Mouse (Mus musculus) intestine, postnatal 0 days (tissue): ENCODE results near the gene Nudt2. TPM values are rescaled to one million over a fixed set of nuclear protein-coding genes. Genes with fewer than 3 reads are reported as not detected.

Experiments
- ATAC-seq: fragments of 200-750 bp; cut with Nextera tagmentation; 2 replicates; pipeline ENCODE4 v1.8.0; 2017; ENCODE audit warnings: mild to moderate bottlenecking, moderate TSS enrichment, moderate library complexity
- H3K27ac ChIP-seq: fragments of 300-500 bp; sonication (generic); 2 replicates; pipeline ENCODE4 v1.5.1; 2014; ENCODE audit warnings: mild to moderate bottlenecking, low read depth, low read length, moderate library complexity
- H3K27me3 ChIP-seq: fragments of 300-500 bp; sonication (generic); replicated peaks from 2 replicates; pipeline ENCODE4 v1.6.1; 2014; ENCODE audit warnings: low read length, mixed read lengths; ENCODE audit not compliant: control insufficient read depth, insufficient read depth
- H3K36me3 ChIP-seq: fragments of 300-500 bp; sonication (generic); 2 replicates; pipeline ENCODE4 v1.6.1; 2014; ENCODE audit warnings: mild to moderate bottlenecking, moderate library complexity; ENCODE audit not compliant: control insufficient read depth, insufficient read depth
- H3K4me1 ChIP-seq: fragments of 300-500 bp; sonication (generic); replicated peaks from 2 replicates; pipeline ENCODE4 v1.6.1; 2014; ENCODE audit warnings: antibody characterized with exemption, low read length, mixed read lengths; ENCODE audit not compliant: control insufficient read depth, insufficient read depth
- H3K4me2 ChIP-seq: fragments of 300-500 bp; sonication (generic); replicated peaks from 2 replicates; pipeline ENCODE4 v1.6.1; 2014; ENCODE audit warnings: low read depth, mild to moderate bottlenecking, moderate library complexity
- H3K4me3 ChIP-seq: fragments of 300-500 bp; sonication (generic); 2 replicates; pipeline ENCODE4 v1.5.1; 2014; ENCODE audit warnings: low read depth, low read length
- H3K9ac ChIP-seq: fragments of 300-500 bp; sonication (generic); 2 replicates; pipeline ENCODE4 v1.6.1; 2014; ENCODE audit warnings: mild to moderate bottlenecking, low read depth, low read length
- H3K9me3 ChIP-seq: fragments of 300-500 bp; sonication (generic); 2 replicates; pipeline ENCODE4 v1.6.1; 2016; ENCODE audit warnings: mixed run types; ENCODE audit not compliant: control insufficient read depth
- CTCF ChIP-seq: sonication (generic); IDR thresholded peaks from 2 replicates; pipeline ENCODE4 v1.5.1; 2016; ENCODE audit warnings: low read depth, mild to moderate bottlenecking, control low read depth, antibody characterized with exemption, moderate library complexity
- WGBS: fragments of 180-500 bp; shearing (Covaris S2); extraction: QIAGEN DNeasy Blood & Tissue Kit; methylation state at CpG from one replicate; pipeline ENCODE4 v1.1.7; 2014; 5-methylcytosine and 5-hydroxymethylcytosine counted together
- polyA plus RNA-seq: library from polyadenylated mRNA; unstranded; fragments of >200 nt; fragmentation: Nextera tagmentation; extraction: Ambion mirVana; gene quantifications from 2 replicates; pipeline ENCODE4 v1.2.1, GENCODE M21; 2015

The Nudt2 gene
- polyA plus RNA-seq, 1 experiment from 2014 or later: 34.9 TPM

- Histone ChIP-seq H3K9me3 (no peaks in the 10 kb centered on the region), H3K27me3 (no peaks in the 10 kb centered on the region), H3K27ac (no peak overlapping the region), H3K4me3 (no peak overlapping the region), H3K4me1 (no peaks in the 10 kb centered on the region), H3K9ac (no peak overlapping the region), H3K36me3 (peaks cover 24% of the 10 kb centered on the region), H3K4me2 (no peak overlapping the region)
- TF ChIP-seq CTCF: no peak
- 86% methylated on average over 9 of the region's 9 CpGs for WGBS
- no peak for ATAC-seq
Measured at GRCm38 (mm10) chr4:41477648-41478160, 12.8 kb downstream of the Nudt2 start.

- WGBS: 67% methylated on average over 4 of the region's 4 CpGs
- ATAC-seq: no peak
- Histone ChIP-seq H3K4me2 (no peak overlapping the region), H3K4me1 (no peaks in the 10 kb centered on the region), H3K27me3 (no peaks in the 10 kb centered on the region), H3K27ac (no peak overlapping the region), H3K36me3 (peaks cover 24% of the 10 kb centered on the region), H3K4me3 (no peak overlapping the region), H3K9ac (no peak overlapping the region), H3K9me3 (no peaks in the 10 kb centered on the region)
- peak; percentile 37; the same call in 1 of the 2 replicates for TF ChIP-seq CTCF
Measured at GRCm38 (mm10) chr4:41478751-41479455, 14.0 kb downstream of the Nudt2 start.

- Histone ChIP-seq H3K4me3 (no peak overlapping the region), H3K36me3 (peaks cover 24% of the 10 kb centered on the region), H3K4me1 (no peaks in the 10 kb centered on the region), H3K9ac (no peak overlapping the region), H3K4me2 (no peak overlapping the region), H3K9me3 (no peaks in the 10 kb centered on the region), H3K27ac (no peak overlapping the region), H3K27me3 (no peaks in the 10 kb centered on the region)
- no peak for TF ChIP-seq CTCF
- no peak for ATAC-seq
- WGBS: 79% methylated on average over 1 of the region's 1 CpGs
Measured at GRCm38 (mm10) chr4:41479456-41479804, 14.5 kb downstream of the Nudt2 start.

- Histone ChIP-seq H3K4me1 (no peaks in the 10 kb centered on the region), H3K4me3 (no peak overlapping the region), H3K9ac (no peak overlapping the region), H3K36me3 (peaks cover 24% of the 10 kb centered on the region), H3K27me3 (no peaks in the 10 kb centered on the region), H3K4me2 (no peak overlapping the region), H3K9me3 (no peaks in the 10 kb centered on the region), H3K27ac (no peak overlapping the region)
- WGBS: 73% methylated on average over 8 of the region's 8 CpGs
- ATAC-seq: no peak
- TF ChIP-seq CTCF: no peak
Measured at GRCm38 (mm10) chr4:41480254-41480653, 15.3 kb downstream of the Nudt2 start.

- H3K4me2 ChIP-seq: no peak overlapping the region
- peaks cover 24% of the 10 kb centered on the region for H3K36me3 ChIP-seq
- H3K9me3 ChIP-seq: 0 out of 2 replicates have a peak, but pooled peaks cover 3% of the 10 kb centered on the region
- no peak overlapping the region for H3K4me3 ChIP-seq
- H3K27ac ChIP-seq: no peak overlapping the region
- H3K4me1 ChIP-seq: no peaks in the 10 kb centered on the region
- ATAC-seq: no peak
- WGBS: 49% methylated on average over 6 of the region's 6 CpGs
- H3K9ac ChIP-seq: no peak overlapping the region
- peak; percentile 32; the same call in 1 of the 2 replicates for TF ChIP-seq CTCF
- no peaks in the 10 kb centered on the region for H3K27me3 ChIP-seq
Measured at GRCm38 (mm10) chr4:41481601-41482017, 16.7 kb downstream of the Nudt2 start.

- 46% methylated on average over 7 of the region's 7 CpGs for WGBS
- Histone ChIP-seq H3K9me3 (no peaks in the 10 kb centered on the region), H3K36me3 (peaks cover 19% of the 10 kb centered on the region), H3K4me2 (no peak overlapping the region), H3K27me3 (peaks cover 6% of the 10 kb centered on the region), H3K27ac (peak overlapping the region; percentile 75; the same call in 1 of the 2 replicates), H3K4me3 (no peak overlapping the region), H3K4me1 (0 out of 2 replicates have a peak, but pooled peaks cover 3% of the 10 kb centered on the region), H3K9ac (no peak overlapping the region)
- TF ChIP-seq CTCF: no peak
- ATAC-seq: no peak
Measured at GRCm38 (mm10) chr4:41492951-41493350, 28.0 kb downstream of the Nudt2 start.
